Mouse (Mus musculus): ENCODE results near the gene Aurka. TPM values are rescaled to one million over a fixed set of nuclear protein-coding genes. Genes with fewer than 3 reads are reported as not detected.

The Aurka gene
- polyA plus RNA-seq, 1 experiment from 2014 or later, result 111 TPM

- H3K27me3 ChIP-seq (ENCODE audit: control insufficient read depth, insufficient read depth, low read length), result no peaks in the 10 kb centered on the region
- no peak overlapping the region for H3K27ac ChIP-seq (ENCODE audit: low read length)
- no peak overlapping the region for H3K4me2 ChIP-seq (replicated peaks; ENCODE audit: low read depth, low read length)
- 51% methylated on average over 5 of the region's 5 CpGs for WGBS
- no peak for ATAC-seq (ENCODE audit: insufficient number of reproducible peaks, insufficient read depth, low FRiP score, low read depth)
- H3K9ac ChIP-seq (replicated peaks; ENCODE audit: low read depth, low read length), result no peak overlapping the region
- H3K4me3 ChIP-seq (ENCODE audit: low read depth, low read length), result no peak overlapping the region
- H3K36me3 ChIP-seq (ENCODE audit: control insufficient read depth, insufficient read depth, low read length), result peaks cover 85% of the 10 kb centered on the region
- H3K4me1 ChIP-seq (ENCODE audit: control insufficient read depth, insufficient read depth, low read length), result no peaks in the 10 kb centered on the region
- H3K9me3 ChIP-seq (ENCODE audit: control insufficient read depth, low read depth, low read length), result no peaks in the 10 kb centered on the region
These were observed 6.7 kb upstream of the Aurka start for GRCm38 (mm10) chr2:172376999-172377515.

GRCm38 (mm10) chr2:172376551-172376950, 6.2 kb upstream of the Aurka start:
- H3K27me3 ChIP-seq (ENCODE audit: control insufficient read depth, insufficient read depth, low read length), result no peaks in the 10 kb centered on the region
- no peak overlapping the region for H3K27ac ChIP-seq (ENCODE audit: low read length)
- peaks cover 80% of the 10 kb centered on the region for H3K36me3 ChIP-seq (ENCODE audit: control insufficient read depth, insufficient read depth, low read length)
- no peak overlapping the region for H3K4me2 ChIP-seq (replicated peaks; ENCODE audit: low read depth, low read length)
- no peak overlapping the region for H3K9ac ChIP-seq (replicated peaks; ENCODE audit: low read depth, low read length)
- H3K4me1 ChIP-seq (ENCODE audit: control insufficient read depth, insufficient read depth, low read length), result peaks cover 4% of the 10 kb centered on the region; the same call in 1 of the 2 replicates
- WGBS, result 94% methylated on average over 4 of the region's 4 CpGs
- ATAC-seq (ENCODE audit: insufficient number of reproducible peaks, insufficient read depth, low FRiP score, low read depth), result no peak
- no peaks in the 10 kb centered on the region for H3K9me3 ChIP-seq (ENCODE audit: control insufficient read depth, low read depth, low read length)
- H3K4me3 ChIP-seq (ENCODE audit: low read depth, low read length), result no peak overlapping the region

GRCm38 (mm10) chr2:172371258-172371657, 923 bp upstream of the Aurka start:
- Histone ChIP-seq H3K27me3 (ENCODE audit: control insufficient read depth, insufficient read depth, low read length) (no peaks in the 10 kb centered on the region), H3K9ac (replicated peaks; ENCODE audit: low read depth, low read length) (peak overlapping the region; percentile 92), H3K4me1 (ENCODE audit: control insufficient read depth, insufficient read depth, low read length) (peaks cover 19% of the 10 kb centered on the region), H3K9me3 (ENCODE audit: control insufficient read depth, low read depth, low read length) (no peaks in the 10 kb centered on the region), H3K27ac (ENCODE audit: low read length) (peak overlapping the region; percentile 78; the same call in 1 of the 2 replicates), H3K36me3 (ENCODE audit: control insufficient read depth, insufficient read depth, low read length) (peaks cover 43% of the 10 kb centered on the region), H3K4me3 (ENCODE audit: low read depth, low read length) (peak overlapping the region; percentile 93), H3K4me2 (replicated peaks; ENCODE audit: low read depth, low read length) (peak overlapping the region; percentile 73)
- ATAC-seq (ENCODE audit: insufficient number of reproducible peaks, insufficient read depth, low FRiP score, low read depth), result no peak
- WGBS, result 0% methylated on average over 11 of the region's 11 CpGs

GRCm38 (mm10) chr2:172363176-172363575, 7.2 kb downstream of the Aurka start:
- Histone ChIP-seq H3K9me3 (ENCODE audit: control insufficient read depth, low read depth, low read length) (no peaks in the 10 kb centered on the region), H3K9ac (replicated peaks; ENCODE audit: low read depth, low read length) (no peak overlapping the region), H3K4me1 (ENCODE audit: control insufficient read depth, insufficient read depth, low read length) (peaks cover 2% of the 10 kb centered on the region; the same call in 1 of the 2 replicates), H3K4me2 (replicated peaks; ENCODE audit: low read depth, low read length) (no peak overlapping the region), H3K4me3 (ENCODE audit: low read depth, low read length) (no peak overlapping the region), H3K27me3 (ENCODE audit: control insufficient read depth, insufficient read depth, low read length) (no peaks in the 10 kb centered on the region), H3K36me3 (ENCODE audit: control insufficient read depth, insufficient read depth, low read length) (peaks cover 66% of the 10 kb centered on the region), H3K27ac (ENCODE audit: low read length) (no peak overlapping the region)
- ATAC-seq (ENCODE audit: insufficient number of reproducible peaks, insufficient read depth, low FRiP score, low read depth), result no peak
- 87% methylated on average over 7 of the region's 7 CpGs for WGBS

- Histone ChIP-seq H3K4me1 (ENCODE audit: control insufficient read depth, insufficient read depth, low read length) (no peaks in the 10 kb centered on the region), H3K4me2 (replicated peaks; ENCODE audit: low read depth, low read length) (no peak overlapping the region), H3K36me3 (ENCODE audit: control insufficient read depth, insufficient read depth, low read length) (peaks cover 61% of the 10 kb centered on the region), H3K9ac (replicated peaks; ENCODE audit: low read depth, low read length) (no peak overlapping the region), H3K27ac (ENCODE audit: low read length) (no peak overlapping the region), H3K4me3 (ENCODE audit: low read depth, low read length) (no peak overlapping the region), H3K9me3 (ENCODE audit: control insufficient read depth, low read depth, low read length) (no peaks in the 10 kb centered on the region), H3K27me3 (ENCODE audit: control insufficient read depth, insufficient read depth, low read length) (no peaks in the 10 kb centered on the region)
- WGBS, result 89% methylated on average over 5 of the region's 5 CpGs
- ATAC-seq (ENCODE audit: insufficient number of reproducible peaks, insufficient read depth, low FRiP score, low read depth), result no peak
These were observed 14.5 kb downstream of the Aurka start for GRCm38 (mm10) chr2:172355833-172356232.

- 74% methylated on average over 9 of the region's 9 CpGs for WGBS
- ATAC-seq (ENCODE audit: insufficient number of reproducible peaks, insufficient read depth, low FRiP score, low read depth), result no peak
- no peaks in the 10 kb centered on the region for H3K4me1 ChIP-seq (ENCODE audit: control insufficient read depth, insufficient read depth, low read length)
These were observed 15.6 kb downstream of the Aurka start for GRCm38 (mm10) chr2:172354761-172355160.

GRCm38 (mm10) chr2:172353218-172353617, 17.1 kb downstream of the Aurka start:
- no peak for ATAC-seq (ENCODE audit: insufficient number of reproducible peaks, insufficient read depth, low FRiP score, low read depth)
- no peak overlapping the region for H3K27ac ChIP-seq (ENCODE audit: low read length)
- no peak overlapping the region for H3K4me3 ChIP-seq (ENCODE audit: low read depth, low read length)
- H3K27me3 ChIP-seq (ENCODE audit: control insufficient read depth, insufficient read depth, low read length), result no peaks in the 10 kb centered on the region
- 89% methylated on average over 9 of the region's 9 CpGs for WGBS
- H3K9me3 ChIP-seq (ENCODE audit: control insufficient read depth, low read depth, low read length), result no peaks in the 10 kb centered on the region
- peaks cover 4% of the 10 kb centered on the region; the same call in 1 of the 2 replicates for H3K4me1 ChIP-seq (ENCODE audit: control insufficient read depth, insufficient read depth, low read length)
- peaks cover 45% of the 10 kb centered on the region for H3K36me3 ChIP-seq (ENCODE audit: control insufficient read depth, insufficient read depth, low read length)
- no peak overlapping the region for H3K9ac ChIP-seq (replicated peaks; ENCODE audit: low read depth, low read length)
- no peak overlapping the region for H3K4me2 ChIP-seq (replicated peaks; ENCODE audit: low read depth, low read length)

More at GRCm38 (mm10) chr2:172354761-172355160, 15.6 kb downstream of the Aurka start:
- H3K9ac ChIP-seq (replicated peaks; ENCODE audit: low read depth, low read length), result no peak overlapping the region
- H3K27ac ChIP-seq (ENCODE audit: low read length), result no peak overlapping the region
- peaks cover 56% of the 10 kb centered on the region for H3K36me3 ChIP-seq (ENCODE audit: control insufficient read depth, insufficient read depth, low read length)
- no peak overlapping the region for H3K4me2 ChIP-seq (replicated peaks; ENCODE audit: low read depth, low read length)
- no peak overlapping the region for H3K4me3 ChIP-seq (ENCODE audit: low read depth, low read length)
- H3K9me3 ChIP-seq (ENCODE audit: control insufficient read depth, low read depth, low read length), result no peaks in the 10 kb centered on the region
- H3K27me3 ChIP-seq (ENCODE audit: control insufficient read depth, insufficient read depth, low read length), result no peaks in the 10 kb centered on the region

GRCm38 (mm10) chr2:172350773-172351172, 19.6 kb downstream of the Aurka start:
- no peaks in the 10 kb centered on the region for H3K9me3 ChIP-seq (ENCODE audit: control insufficient read depth, low read depth, low read length)
- 60% methylated on average over 8 of the region's 8 CpGs for WGBS
- no peak overlapping the region for H3K4me2 ChIP-seq (replicated peaks; ENCODE audit: low read depth, low read length)
- H3K36me3 ChIP-seq (ENCODE audit: control insufficient read depth, insufficient read depth, low read length), result peaks cover 22% of the 10 kb centered on the region
- no peak for ATAC-seq (ENCODE audit: insufficient number of reproducible peaks, insufficient read depth, low FRiP score, low read depth)
- H3K4me1 ChIP-seq (ENCODE audit: control insufficient read depth, insufficient read depth, low read length), result peaks cover 4% of the 10 kb centered on the region; the same call in 1 of the 2 replicates
- H3K27me3 ChIP-seq (ENCODE audit: control insufficient read depth, insufficient read depth, low read length), result no peaks in the 10 kb centered on the region
- H3K4me3 ChIP-seq (ENCODE audit: low read depth, low read length), result no peak overlapping the region
- no peak overlapping the region for H3K27ac ChIP-seq (ENCODE audit: low read length)
- H3K9ac ChIP-seq (replicated peaks; ENCODE audit: low read depth, low read length), result no peak overlapping the region

- peaks cover 12% of the 10 kb centered on the region for H3K36me3 ChIP-seq (ENCODE audit: control insufficient read depth, insufficient read depth, low read length)
- H3K4me3 ChIP-seq (ENCODE audit: low read depth, low read length), result no peak overlapping the region
- H3K27ac ChIP-seq (ENCODE audit: low read length), result no peak overlapping the region
- H3K4me2 ChIP-seq (replicated peaks; ENCODE audit: low read depth, low read length), result no peak overlapping the region
- ATAC-seq (ENCODE audit: insufficient number of reproducible peaks, insufficient read depth, low FRiP score, low read depth), result no peak
- H3K9me3 ChIP-seq (ENCODE audit: control insufficient read depth, low read depth, low read length), result no peaks in the 10 kb centered on the region
- no peak overlapping the region for H3K9ac ChIP-seq (replicated peaks; ENCODE audit: low read depth, low read length)
- no peaks in the 10 kb centered on the region for H3K27me3 ChIP-seq (ENCODE audit: control insufficient read depth, insufficient read depth, low read length)
- H3K4me1 ChIP-seq (ENCODE audit: control insufficient read depth, insufficient read depth, low read length), result peaks cover 4% of the 10 kb centered on the region; the same call in 1 of the 2 replicates
- WGBS, result 79% methylated on average over 14 of the region's 14 CpGs
These were observed 20.6 kb downstream of the Aurka start for GRCm38 (mm10) chr2:172349776-172350175.
